Mouse (Mus musculus): ENCODE measurements around the gene Atoh7.

DNA sequence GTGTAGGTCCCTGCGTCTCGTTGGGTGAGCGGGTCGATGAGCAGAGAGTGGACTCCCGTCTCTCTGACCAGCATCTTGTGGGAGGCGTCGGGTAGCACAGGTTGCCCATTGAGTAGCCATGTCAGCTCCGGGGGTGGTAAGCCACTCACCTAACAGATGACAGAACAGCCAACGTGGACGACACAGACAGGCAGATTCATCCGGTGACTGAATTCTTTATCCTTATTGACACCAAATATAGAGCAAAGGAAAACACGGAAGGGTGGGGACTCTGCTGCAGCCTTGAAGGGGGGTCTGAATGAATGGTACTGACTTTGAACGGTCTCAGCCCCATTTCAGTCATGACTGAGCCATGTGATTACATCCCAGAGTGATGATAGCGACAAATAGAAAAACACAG lies 22.5 kb downstream of the Atoh7 start:
- TF ChIP-seq CTCF (IDR thresholded peaks at IDR 0.05; ENCODE audit: control insufficient read depth, insufficient read depth, low read length) (no peak), POLR2A (IDR thresholded peaks at IDR 0.05; ENCODE audit: borderline replicate concordance, control insufficient read depth, low read depth, low read length) (no peak)
